Mouse (Mus musculus) heart, postnatal 0 days (tissue): ENCODE data around the gene Mycbp2. TPM values are rescaled to one million over a fixed set of nuclear protein-coding genes. Genes with fewer than 3 reads are reported as not detected.

ENCODE experiments used
- ATAC-seq: fragments of 200-750 bp; cut with Nextera tagmentation; 2 replicates; pipeline ENCODE4 v1.8.0; 2017; ENCODE audit warnings: low read depth, moderate number of reproducible peaks, moderate library complexity; ENCODE audit not compliant: insufficient read depth
- DNase-seq: peaks from one replicate; pipeline ENCODE4 v3.0.0-alpha.2; 2016; ENCODE audit warnings: low spot score
- H3K27ac ChIP-seq: fragments of 300-500 bp; sonication (generic); 2 replicates; pipeline ENCODE4 v1.5.1; 2014; ENCODE audit warnings: low read depth, mild to moderate bottlenecking
- H3K27me3 ChIP-seq: fragments of 300-500 bp; sonication (generic); 2 replicates; pipeline ENCODE4 v1.6.1; 2014; ENCODE audit warnings: low read length, mixed read lengths; ENCODE audit not compliant: control insufficient read depth, insufficient read depth
- H3K36me3 ChIP-seq: fragments of 300-500 bp; sonication (generic); replicated peaks from 2 replicates; pipeline ENCODE4 v1.6.1; 2014; ENCODE audit warnings: low read length, mixed read lengths; ENCODE audit not compliant: control insufficient read depth, insufficient read depth
- H3K4me1 ChIP-seq: fragments of 300-500 bp; sonication (generic); 2 replicates; pipeline ENCODE4 v1.6.1; 2014; ENCODE audit warnings: antibody characterized with exemption; ENCODE audit not compliant: control insufficient read depth, insufficient read depth
- H3K4me2 ChIP-seq: fragments of 300-500 bp; sonication (generic); 2 replicates; pipeline ENCODE4 v1.6.1; 2014; ENCODE audit warnings: low read depth, mild to moderate bottlenecking, low read length, moderate library complexity
- H3K4me3 ChIP-seq: fragments of 300-500 bp; sonication (generic); 2 replicates; pipeline ENCODE4 v1.5.1; 2014; ENCODE audit warnings: low read depth, low read length
- H3K9ac ChIP-seq: fragments of 300-500 bp; sonication (generic); replicated peaks from 2 replicates; pipeline ENCODE4 v1.6.1; 2014; ENCODE audit warnings: low read depth, low read length, mixed read lengths
- H3K9me3 ChIP-seq: fragments of 300-500 bp; sonication (generic); replicated peaks from 2 replicates; pipeline ENCODE4 v1.6.1; 2016; ENCODE audit warnings: low read length; ENCODE audit not compliant: control insufficient read depth
- CTCF ChIP-seq: IDR thresholded peaks from 2 replicates; pipeline ENCODE4 v1.5.1; 2016; ENCODE audit warnings: antibody characterized with exemption, control low read depth, low read depth
- EP300 ChIP-seq: IDR thresholded peaks from 2 replicates; pipeline ENCODE4 v1.6.1; 2016; ENCODE audit warnings: antibody characterized with exemption, low read depth
- WGBS: fragments of 180-500 bp; shearing (Covaris S2); extraction: QIAGEN DNeasy Blood & Tissue Kit; methylation state at CpG from one replicate; pipeline ENCODE4 v1.1.7; 2014; 5-methylcytosine and 5-hydroxymethylcytosine counted together
- polyA plus RNA-seq: library from polyadenylated mRNA; unstranded; fragments of >200 nt; fragmentation: Nextera tagmentation; extraction: Ambion mirVana; gene quantifications from 2 replicates; pipeline ENCODE4 v1.2.1, GENCODE M21; 2015
- total RNA-seq: library from RNA; depleted of rRNA; stranded (reverse); fragments of >200 nt; gene quantifications from 2 replicates; pipeline ENCODE4 v1.2.3, GENCODE M21; 2014; ENCODE audit warnings: low replicate concordance

Gene Mycbp2
- total and polyA plus RNA-seq, 2 experiments from 2014 or later, result 8.7 to 20.2 TPM

DNA sequence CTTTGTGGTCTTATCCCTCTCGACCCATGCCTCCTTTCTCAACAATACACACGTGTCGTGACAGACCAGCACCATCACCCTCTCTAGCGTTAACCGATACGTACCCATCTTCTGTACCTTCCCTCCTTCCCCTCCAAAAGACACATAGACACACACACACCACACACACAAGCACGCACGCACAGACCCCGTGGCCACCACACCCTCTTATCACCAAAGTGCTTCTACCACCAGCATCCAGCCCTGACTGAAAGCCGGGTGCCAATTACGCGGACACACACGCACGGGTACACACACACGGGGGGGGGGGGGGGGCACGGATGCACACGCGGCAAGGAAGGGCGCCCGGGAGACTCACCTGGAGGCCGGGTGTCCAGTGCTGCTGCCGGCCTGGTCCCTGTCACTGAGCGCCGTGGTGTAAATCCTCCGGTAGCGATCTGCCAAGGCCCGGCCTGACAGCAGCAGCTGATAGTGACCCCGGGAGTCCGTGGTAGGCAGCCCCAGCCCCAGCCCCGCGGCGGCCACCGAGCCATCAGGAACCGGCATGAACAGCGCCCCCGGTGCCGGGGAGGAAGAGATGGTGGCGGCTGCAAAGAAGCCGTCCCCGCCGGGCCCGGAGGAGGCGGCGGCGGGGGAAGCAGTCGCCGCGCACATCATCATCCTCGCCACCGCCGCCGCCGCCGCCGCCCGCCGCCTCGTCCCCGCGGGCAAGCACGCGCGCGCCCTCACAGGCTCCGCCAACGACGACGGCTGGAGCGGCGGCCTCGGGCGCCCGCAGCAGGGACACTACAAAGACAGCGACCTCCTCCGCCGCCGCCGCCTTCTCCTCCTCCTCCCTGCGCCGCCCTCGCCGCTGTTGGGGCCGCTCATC, 521 bp downstream of the Mycbp2 start:
- Histone ChIP-seq H3K9me3 (no peaks in the 10 kb centered on the region), H3K36me3 (no peaks in the 10 kb centered on the region), H3K27me3 (no peaks in the 10 kb centered on the region), H3K27ac (peak overlapping the region; percentile 87), H3K9ac (peak overlapping the region; percentile 84), H3K4me3 (peak overlapping the region; percentile 93), H3K4me2 (peak overlapping the region; percentile 98), H3K4me1 (peaks cover 19% of the 10 kb centered on the region)
- 1% methylated on average over 54 of the region's 83 CpGs for WGBS
- ATAC-seq (peak; percentile 62), DNase-seq (peak; percentile 39)
- TF ChIP-seq CTCF, result peak; percentile 22
- no peak for TF ChIP-seq EP300

GRCm38 (mm10) chr14:103345486-103345857, 1.1 kb downstream of the Mycbp2 start:
- H3K27ac ChIP-seq, result no peak overlapping the region; the same call in 1 of the 2 replicates
- WGBS, result 5% methylated on average over 6 of the region's 6 CpGs
- ATAC-seq (no peak), DNase-seq (no peak)
- H3K4me2 ChIP-seq, result peak overlapping the region; percentile 98
- peak overlapping the region; percentile 84 for H3K9ac ChIP-seq
- no peaks in the 10 kb centered on the region for H3K27me3 ChIP-seq
- no peaks in the 10 kb centered on the region for H3K36me3 ChIP-seq
- no peaks in the 10 kb centered on the region for H3K9me3 ChIP-seq
- H3K4me1 ChIP-seq, result peaks cover 19% of the 10 kb centered on the region
- H3K4me3 ChIP-seq, result peak overlapping the region; percentile 93
- TF ChIP-seq EP300 (no peak), CTCF (no peak)

GRCm38 (mm10) chr14:103345011-103345410, 1.6 kb downstream of the Mycbp2 start:
- peak overlapping the region; percentile 84; the same call in 1 of the 2 replicates for H3K9ac ChIP-seq
- H3K9me3 ChIP-seq, result no peaks in the 10 kb centered on the region
- H3K27ac ChIP-seq, result no peak overlapping the region
- DNase-seq (no peak), ATAC-seq (no peak)
- peaks cover 19% of the 10 kb centered on the region for H3K4me1 ChIP-seq
- H3K27me3 ChIP-seq, result no peaks in the 10 kb centered on the region
- H3K4me2 ChIP-seq, result peak overlapping the region; percentile 98
- TF ChIP-seq CTCF (no peak), EP300 (no peak)
- WGBS, result 43% methylated on average over 2 of the region's 2 CpGs
- H3K4me3 ChIP-seq, result peak overlapping the region; percentile 93
- no peaks in the 10 kb centered on the region for H3K36me3 ChIP-seq

GRCm38 (mm10) chr14:103343791-103344190, 2.8 kb downstream of the Mycbp2 start:
- TF ChIP-seq CTCF (no peak), EP300 (no peak)
- 30% methylated on average over 5 of the region's 5 CpGs for WGBS
- Histone ChIP-seq H3K4me1 (peaks cover 19% of the 10 kb centered on the region), H3K4me3 (no peak overlapping the region), H3K4me2 (no peak overlapping the region; the same call in 1 of the 2 replicates), H3K27ac (no peak overlapping the region), H3K27me3 (no peaks in the 10 kb centered on the region), H3K36me3 (no peaks in the 10 kb centered on the region), H3K9ac (no peak overlapping the region), H3K9me3 (no peaks in the 10 kb centered on the region)
- no peak for ATAC-seq
- DNase-seq, result no peak

- no peaks in the 10 kb centered on the region for H3K36me3 ChIP-seq
- no peaks in the 10 kb centered on the region for H3K9me3 ChIP-seq
- peaks cover 19% of the 10 kb centered on the region for H3K4me1 ChIP-seq
- no peak overlapping the region for H3K27ac ChIP-seq
- 67% methylated on average over 1 of the region's 1 CpGs for whole genome bisulfite sequencing
- no peaks in the 10 kb centered on the region for H3K27me3 ChIP-seq
- DNase-seq, result no peak
- no peak overlapping the region for H3K4me3 ChIP-seq
- no peak for ATAC-seq
- H3K4me2 ChIP-seq, result no peak overlapping the region
- H3K9ac ChIP-seq, result no peak overlapping the region
- TF ChIP-seq EP300 (no peak), CTCF (no peak)
Measured at GRCm38 (mm10) chr14:103341385-103342294, 5.0 kb downstream of the Mycbp2 start.
